Mouse (Mus musculus): ENCODE measurements around the gene Taar8a. TPM values are rescaled to one million over a fixed set of nuclear protein-coding genes. Genes with fewer than 3 reads are reported as not detected.

Gene Taar8a
- total RNA-seq, 2 experiments from 2014 or later, result not detected

Other genes with a start within 250 kb of the Taar8a start
- under 1 TPM in 1 of 2 experiments, not detected in 1; 0.19 TPM for gene Vnn3, start 225.0 kb upstream of the Taar8a start, total RNA-seq (2021)
- gene Vnn1, start 181.8 kb upstream of the Taar8a start, total RNA-seq (2021), result 1 to 10 TPM; 3.0 to 3.8 TPM
- not detected for gene Taar1, start 156.1 kb upstream of the Taar8a start, total RNA-seq (2021)
- not detected for gene Taar2, start 137.9 kb upstream of the Taar8a start, total RNA-seq (2021)
- gene Taar3, start 126.9 kb upstream of the Taar8a start, total RNA-seq (2021), result not detected
- not detected for gene Taar4, start 116.0 kb upstream of the Taar8a start, total RNA-seq (2021)
- gene Taar5, start 105.8 kb upstream of the Taar8a start, total RNA-seq (2021), result not detected
- not detected for gene Taar6, start 90.9 kb upstream of the Taar8a start, total RNA-seq (2021)
- not detected for gene Taar7a, start 83.0 kb upstream of the Taar8a start, total RNA-seq (2021)
- gene Taar7b, start 76.6 kb upstream of the Taar8a start, total RNA-seq (2021), result not detected
- gene Taar7d, start 49.3 kb upstream of the Taar8a start, total RNA-seq (2021), result not detected
- gene Taar7e, start 38.9 kb upstream of the Taar8a start, total RNA-seq (2021), result not detected
- gene Taar7f, start 27.0 kb upstream of the Taar8a start, total RNA-seq (2021), result not detected
- not detected for gene Taar8b, start 15.8 kb downstream of the Taar8a start, total RNA-seq (2021)
- not detected for gene Taar8c, start 25.4 kb downstream of the Taar8a start, total RNA-seq (2021)
- gene Taar9, start 33.0 kb downstream of the Taar8a start, total RNA-seq (2021), result not detected
- 10 to 100 TPM; 46.1 to 54.3 TPM for gene Stx7, start 72.8 kb downstream of the Taar8a start, total RNA-seq (2021)
- gene Moxd1, start 147.0 kb downstream of the Taar8a start, total RNA-seq (2021), result 1 to 10 TPM in 1 of 2 experiments, under 1 TPM in 1; 0.83 to 1.1 TPM